Mouse (Mus musculus): Measurements from ENCODE around the gene Gdi2. TPM values are rescaled to one million over a fixed set of nuclear protein-coding genes. Genes with fewer than 3 reads are reported as not detected.

The Gdi2 gene
- polyA plus RNA-seq, 1 experiment from 2014 or later, result 516 TPM

DNA sequence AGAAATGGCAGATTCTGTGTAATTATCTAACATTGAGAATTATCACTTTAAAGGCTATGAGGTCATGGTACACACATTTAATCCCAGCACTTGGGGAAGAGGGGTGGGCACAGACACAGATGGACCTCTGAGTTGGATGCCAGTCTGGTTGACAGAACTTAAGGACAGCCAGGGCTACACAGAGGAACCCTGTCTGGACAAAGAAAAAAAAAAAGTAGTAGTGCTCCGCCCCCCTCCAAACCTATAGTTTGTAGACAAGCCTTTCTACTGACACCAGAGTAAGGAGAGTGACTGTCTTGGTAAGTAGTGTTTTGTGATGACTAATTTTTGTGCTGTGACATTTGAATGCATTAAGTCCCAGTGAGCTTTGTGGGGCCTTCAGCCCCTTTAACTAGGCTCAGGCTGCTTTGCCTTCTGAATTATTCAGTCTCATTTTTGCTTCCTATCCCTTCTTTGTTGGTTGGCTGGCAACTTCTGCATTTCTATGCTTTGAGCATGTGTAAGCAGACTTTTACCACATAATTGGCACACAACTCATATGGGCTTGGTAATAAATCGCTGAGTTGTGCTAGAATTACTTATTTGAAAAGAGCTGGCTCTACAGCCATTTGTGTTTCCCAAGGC, 3.4 kb downstream of the Gdi2 start:
- WGBS, result 27% methylated on average over 2 of the region's 2 CpGs
- H3K27me3 ChIP-seq (replicated peaks; ENCODE audit: control insufficient read depth, insufficient read depth, low read length), result no peaks in the 10 kb centered on the region
- no peaks in the 10 kb centered on the region for H3K9me3 ChIP-seq (replicated peaks; ENCODE audit: control insufficient read depth, low read length)
- H3K36me3 ChIP-seq (ENCODE audit: control insufficient read depth, insufficient read depth, low read length), result 0 out of 2 replicates have a peak, but pooled peaks cover 3% of the 10 kb centered on the region
- H3K27ac ChIP-seq (ENCODE audit: low read depth, low read length), result no peak overlapping the region; the same call in 1 of the 2 replicates
- no peak overlapping the region for H3K9ac ChIP-seq (ENCODE audit: low read length)
- peak overlapping the region; percentile 77 for H3K4me2 ChIP-seq (ENCODE audit: low read length)
- DNase-seq (ENCODE audit: low spot score) (peak; percentile 89), ATAC-seq (peak; percentile 15; the same call in 1 of the 2 replicates)
- no peak overlapping the region for H3K4me3 ChIP-seq (ENCODE audit: low read depth, low read length)
- peaks cover 24% of the 10 kb centered on the region for H3K4me1 ChIP-seq (ENCODE audit: control insufficient read depth, insufficient read depth, low read length)

DNA sequence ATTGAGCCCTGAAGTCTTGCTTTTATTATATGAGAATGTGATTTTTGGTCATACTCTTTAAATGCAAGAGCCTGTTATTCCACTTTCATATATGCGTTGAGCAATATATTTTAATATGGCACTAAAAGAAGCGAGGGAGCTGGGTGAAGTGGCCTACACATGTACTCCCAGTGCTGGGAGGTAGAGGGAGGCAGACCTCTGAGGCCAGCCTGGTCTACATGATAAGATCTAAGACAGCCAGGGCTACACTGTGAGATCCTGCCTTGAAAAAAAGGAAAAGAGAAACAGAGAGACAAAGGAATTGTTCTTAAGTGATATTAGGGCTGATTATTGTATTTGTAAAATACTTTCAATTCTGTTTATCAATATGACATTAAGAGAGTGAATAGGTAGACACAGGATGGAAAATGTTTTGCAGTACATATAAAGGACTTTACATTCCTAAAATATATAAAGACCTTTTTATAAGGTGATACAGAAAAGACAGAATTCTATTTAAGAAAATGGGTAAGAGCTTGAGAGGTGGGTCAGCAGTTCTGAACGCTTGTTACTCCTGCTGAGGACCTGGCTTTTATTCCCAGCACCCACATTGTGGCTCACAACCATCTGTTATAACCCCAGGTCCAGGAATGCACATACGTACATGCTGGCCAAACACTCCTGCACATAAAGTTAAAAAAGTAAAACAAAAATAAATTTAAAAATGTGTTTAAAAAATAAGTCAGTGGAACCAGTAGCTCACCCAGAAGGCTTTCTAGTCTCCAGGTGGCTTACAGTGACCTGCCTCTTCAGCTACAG, 6.4 kb downstream of the Gdi2 start:
- Histone ChIP-seq H3K36me3 (ENCODE audit: control insufficient read depth, insufficient read depth, low read length) (peaks cover 12% of the 10 kb centered on the region), H3K4me2 (ENCODE audit: low read length) (no peak overlapping the region), H3K27me3 (replicated peaks; ENCODE audit: control insufficient read depth, insufficient read depth, low read length) (no peaks in the 10 kb centered on the region), H3K4me3 (ENCODE audit: low read depth, low read length) (no peak overlapping the region), H3K4me1 (ENCODE audit: control insufficient read depth, insufficient read depth, low read length) (peaks cover 22% of the 10 kb centered on the region), H3K9ac (ENCODE audit: low read length) (no peak overlapping the region), H3K27ac (ENCODE audit: low read depth, low read length) (no peak overlapping the region), H3K9me3 (replicated peaks; ENCODE audit: control insufficient read depth, low read length) (no peaks in the 10 kb centered on the region)
- DNase-seq (ENCODE audit: low spot score), result no peak
- 91% methylated on average over 4 of the region's 4 CpGs for WGBS
- no peak for ATAC-seq

DNA sequence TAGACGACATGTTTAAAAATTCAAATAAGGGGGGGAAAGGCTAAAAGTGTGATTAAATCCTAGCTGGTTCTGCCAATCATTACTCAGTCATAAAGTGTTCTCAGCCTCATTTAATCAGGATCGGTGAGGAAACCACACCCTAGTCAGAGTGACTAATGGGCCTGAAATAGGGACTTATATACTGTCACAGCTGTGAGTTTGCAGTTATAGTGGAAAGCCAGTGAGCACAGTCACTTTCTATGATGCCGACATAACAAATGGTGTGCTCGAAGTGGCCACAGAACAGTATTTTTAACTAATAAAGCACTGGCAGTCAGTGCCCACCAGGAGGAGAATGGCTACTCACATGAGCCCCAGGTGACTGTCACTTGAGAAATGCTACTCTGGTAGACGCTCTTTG, 7.1 kb downstream of the Gdi2 start:
- 80% methylated on average over 5 of the region's 5 CpGs for WGBS
- no peaks in the 10 kb centered on the region for H3K27me3 ChIP-seq (replicated peaks; ENCODE audit: control insufficient read depth, insufficient read depth, low read length)
- peaks cover 16% of the 10 kb centered on the region for H3K4me1 ChIP-seq (ENCODE audit: control insufficient read depth, insufficient read depth, low read length)
- DNase-seq (ENCODE audit: low spot score) (no peak), ATAC-seq (no peak)
- H3K36me3 ChIP-seq (ENCODE audit: control insufficient read depth, insufficient read depth, low read length), result peaks cover 17% of the 10 kb centered on the region
- H3K27ac ChIP-seq (ENCODE audit: low read depth, low read length), result no peak overlapping the region
- no peak overlapping the region for H3K4me3 ChIP-seq (ENCODE audit: low read depth, low read length)
- no peaks in the 10 kb centered on the region for H3K9me3 ChIP-seq (replicated peaks; ENCODE audit: control insufficient read depth, low read length)
- no peak overlapping the region for H3K9ac ChIP-seq (ENCODE audit: low read length)
- H3K4me2 ChIP-seq (ENCODE audit: low read length), result no peak overlapping the region

DNA sequence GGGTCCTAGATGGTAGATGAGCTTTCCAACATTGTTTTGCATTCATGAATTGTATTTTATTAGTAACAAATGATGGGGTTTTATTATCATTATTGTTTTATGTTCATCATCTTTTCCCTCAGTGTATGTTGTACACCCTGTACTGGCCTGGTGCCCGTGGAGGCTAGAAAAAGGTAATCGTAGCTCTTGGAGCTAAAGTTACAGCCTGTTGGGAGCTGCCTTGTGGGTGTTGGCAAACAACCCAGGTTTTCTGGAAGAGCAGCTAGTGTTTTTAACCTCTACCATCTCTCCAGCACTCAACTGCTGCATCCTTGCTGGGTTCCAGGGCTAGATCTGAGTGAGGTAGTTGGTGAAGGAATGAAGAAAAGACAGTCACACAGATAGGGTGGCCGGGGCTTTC, 9.5 kb downstream of the Gdi2 start:
- Histone ChIP-seq H3K4me2 (ENCODE audit: low read length) (no peak overlapping the region), H3K27ac (ENCODE audit: low read depth, low read length) (no peak overlapping the region), H3K27me3 (replicated peaks; ENCODE audit: control insufficient read depth, insufficient read depth, low read length) (no peaks in the 10 kb centered on the region), H3K4me3 (ENCODE audit: low read depth, low read length) (no peak overlapping the region), H3K9ac (ENCODE audit: low read length) (no peak overlapping the region), H3K36me3 (ENCODE audit: control insufficient read depth, insufficient read depth, low read length) (peaks cover 27% of the 10 kb centered on the region), H3K4me1 (ENCODE audit: control insufficient read depth, insufficient read depth, low read length) (no peaks in the 10 kb centered on the region; the same call in 1 of the 2 replicates), H3K9me3 (replicated peaks; ENCODE audit: control insufficient read depth, low read length) (no peaks in the 10 kb centered on the region)
- 87% methylated on average over 3 of the region's 3 CpGs for WGBS
- ATAC-seq (no peak), DNase-seq (ENCODE audit: low spot score) (no peak)

DNA sequence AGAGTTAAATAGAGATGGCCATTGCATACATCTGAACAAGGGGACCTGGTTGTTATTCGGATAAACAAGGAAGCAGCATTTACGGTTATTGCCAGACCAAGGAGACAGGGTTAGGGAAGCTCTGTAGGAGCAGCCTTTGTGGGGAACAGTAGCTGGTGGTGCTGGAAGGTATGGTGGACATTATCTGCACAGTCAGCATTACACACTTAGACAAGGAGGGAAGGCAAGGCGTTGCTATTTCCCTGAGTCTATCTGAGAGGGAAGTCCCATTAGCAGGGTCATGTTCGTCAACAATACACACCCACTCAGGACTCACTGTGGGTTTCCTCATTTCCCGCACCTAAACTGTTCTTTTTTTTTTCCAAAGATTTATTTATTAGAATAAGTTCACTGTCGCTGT, 10.0 kb downstream of the Gdi2 start:
- Histone ChIP-seq H3K27me3 (replicated peaks; ENCODE audit: control insufficient read depth, insufficient read depth, low read length) (no peaks in the 10 kb centered on the region), H3K9me3 (replicated peaks; ENCODE audit: control insufficient read depth, low read length) (no peaks in the 10 kb centered on the region), H3K9ac (ENCODE audit: low read length) (no peak overlapping the region), H3K4me2 (ENCODE audit: low read length) (no peak overlapping the region), H3K27ac (ENCODE audit: low read depth, low read length) (no peak overlapping the region), H3K36me3 (ENCODE audit: control insufficient read depth, insufficient read depth, low read length) (peaks cover 30% of the 10 kb centered on the region), H3K4me1 (ENCODE audit: control insufficient read depth, insufficient read depth, low read length) (no peaks in the 10 kb centered on the region; the same call in 1 of the 2 replicates), H3K4me3 (ENCODE audit: low read depth, low read length) (no peak overlapping the region)
- ATAC-seq (no peak), DNase-seq (ENCODE audit: low spot score) (no peak)
- WGBS, result 94% methylated on average over 6 of the region's 6 CpGs

DNA sequence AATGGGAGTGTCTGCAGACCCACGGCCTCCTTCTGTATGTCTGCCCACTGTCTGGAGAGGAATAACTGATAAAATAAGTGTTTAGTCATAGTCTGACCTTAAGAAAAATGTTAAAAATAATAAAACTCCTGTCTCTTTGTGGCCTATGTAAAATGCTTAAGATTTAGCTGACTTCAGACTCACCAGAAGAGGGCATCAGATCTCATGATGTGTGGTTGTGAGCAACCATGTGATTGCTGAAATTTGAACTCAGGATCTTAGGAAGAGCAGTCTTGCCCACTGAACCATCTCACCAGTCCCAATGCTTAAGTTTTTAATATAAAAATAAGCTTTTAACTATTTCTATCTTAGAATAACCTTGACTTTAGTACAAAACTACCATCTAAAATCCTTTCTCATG, 25.3 kb downstream of the Gdi2 start:
- no peak overlapping the region for H3K4me3 ChIP-seq (ENCODE audit: low read depth, low read length)
- no peaks in the 10 kb centered on the region for H3K27me3 ChIP-seq (replicated peaks; ENCODE audit: control insufficient read depth, insufficient read depth, low read length)
- ATAC-seq (no peak), DNase-seq (ENCODE audit: low spot score) (no peak)
- H3K4me1 ChIP-seq (ENCODE audit: control insufficient read depth, insufficient read depth, low read length), result no peaks in the 10 kb centered on the region
- H3K27ac ChIP-seq (ENCODE audit: low read depth, low read length), result no peak overlapping the region
- no peak overlapping the region for H3K4me2 ChIP-seq (ENCODE audit: low read length)
- WGBS, result 94% methylated on average over 1 of the region's 1 CpGs
- H3K9ac ChIP-seq (ENCODE audit: low read length), result no peak overlapping the region
- peaks cover 74% of the 10 kb centered on the region for H3K36me3 ChIP-seq (ENCODE audit: control insufficient read depth, insufficient read depth, low read length)
- H3K9me3 ChIP-seq (replicated peaks; ENCODE audit: control insufficient read depth, low read length), result no peaks in the 10 kb centered on the region

DNA sequence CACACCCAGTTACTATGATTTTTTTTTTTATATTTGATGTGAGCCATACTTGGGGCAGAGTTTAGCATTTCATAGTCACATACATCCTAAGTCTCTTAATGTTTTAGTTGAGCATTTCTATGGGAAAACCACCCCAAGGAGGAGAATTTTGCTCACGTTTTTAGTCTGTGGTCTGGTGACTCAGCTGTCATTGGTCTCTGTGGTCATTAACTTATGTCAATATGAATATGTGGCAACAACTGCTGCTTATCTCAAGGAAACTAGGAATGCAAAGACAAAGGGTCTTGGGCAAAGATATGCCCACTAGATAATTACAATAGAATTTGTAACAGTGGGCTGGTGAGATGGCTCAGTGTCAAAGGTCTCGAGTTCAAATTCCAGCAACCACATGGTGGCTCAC, 26.1 kb downstream of the Gdi2 start:
- Histone ChIP-seq H3K4me2 (ENCODE audit: low read length) (no peak overlapping the region), H3K9ac (ENCODE audit: low read length) (no peak overlapping the region), H3K4me1 (ENCODE audit: control insufficient read depth, insufficient read depth, low read length) (no peaks in the 10 kb centered on the region), H3K27ac (ENCODE audit: low read depth, low read length) (no peak overlapping the region), H3K9me3 (replicated peaks; ENCODE audit: control insufficient read depth, low read length) (no peaks in the 10 kb centered on the region), H3K4me3 (ENCODE audit: low read depth, low read length) (no peak overlapping the region), H3K36me3 (ENCODE audit: control insufficient read depth, insufficient read depth, low read length) (peaks cover 72% of the 10 kb centered on the region), H3K27me3 (replicated peaks; ENCODE audit: control insufficient read depth, insufficient read depth, low read length) (no peaks in the 10 kb centered on the region)
- DNase-seq (ENCODE audit: low spot score), result no peak
- WGBS, result 91% methylated on average over 2 of the region's 2 CpGs
- ATAC-seq, result no peak

DNA sequence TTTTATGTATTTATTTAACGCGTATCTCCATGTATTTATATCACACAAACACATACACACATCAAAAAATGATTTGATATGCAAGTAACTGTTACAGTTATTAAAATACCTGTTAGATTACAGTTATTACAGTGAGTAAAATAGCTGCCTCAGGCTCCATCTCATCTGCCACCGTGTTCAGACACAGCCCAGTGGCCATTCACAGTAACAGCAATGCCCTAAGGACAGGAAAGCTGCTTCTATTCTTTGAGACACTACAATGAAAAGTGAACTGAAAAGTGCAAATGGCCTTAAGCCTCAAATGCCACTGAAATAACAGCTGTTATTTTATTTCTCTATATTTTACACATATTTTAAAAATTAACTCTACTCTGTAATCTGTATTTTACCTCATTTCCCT, 52.9 kb downstream of the Gdi2 start:
- no peak overlapping the region for H3K9ac ChIP-seq (ENCODE audit: low read length)
- no peak for DNase-seq (ENCODE audit: low spot score)

DNA sequence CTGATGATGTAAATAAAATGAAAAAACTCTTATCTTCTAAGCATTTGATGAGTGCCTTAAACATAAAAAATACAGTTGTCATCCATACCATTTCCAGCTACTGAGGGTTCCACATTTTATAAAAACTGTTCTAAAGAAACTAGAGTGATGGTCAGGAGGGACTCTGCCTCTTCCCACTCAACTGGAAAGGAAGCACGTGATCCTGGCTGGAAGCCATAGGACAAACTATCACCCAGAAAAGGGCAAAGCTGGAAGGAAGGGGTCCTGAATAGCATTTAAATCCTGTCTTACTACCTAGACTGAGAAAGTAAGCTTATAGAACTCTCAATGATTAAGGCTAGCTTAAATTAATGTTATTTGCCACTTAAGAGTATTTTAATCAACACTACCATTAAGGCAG, 56.4 kb downstream of the Gdi2 start:
- Histone ChIP-seq H3K4me1 (ENCODE audit: control insufficient read depth, insufficient read depth, low read length) (no peaks in the 10 kb centered on the region), H3K27me3 (replicated peaks; ENCODE audit: control insufficient read depth, insufficient read depth, low read length) (no peaks in the 10 kb centered on the region), H3K36me3 (ENCODE audit: control insufficient read depth, insufficient read depth, low read length) (peaks cover 64% of the 10 kb centered on the region), H3K4me2 (ENCODE audit: low read length) (no peak overlapping the region), H3K9ac (ENCODE audit: low read length) (no peak overlapping the region), H3K9me3 (replicated peaks; ENCODE audit: control insufficient read depth, low read length) (no peaks in the 10 kb centered on the region), H3K4me3 (ENCODE audit: low read depth, low read length) (no peak overlapping the region), H3K27ac (ENCODE audit: low read depth, low read length) (no peak overlapping the region)
- DNase-seq (ENCODE audit: low spot score) (no peak), ATAC-seq (no peak)
- 84% methylated on average over 1 of the region's 1 CpGs for WGBS

More for the DNA sequence above, 52.9 kb downstream of the Gdi2 start:
- no peaks in the 10 kb centered on the region for H3K4me1 ChIP-seq (ENCODE audit: control insufficient read depth, insufficient read depth, low read length)
- no peak overlapping the region for H3K27ac ChIP-seq (ENCODE audit: low read depth, low read length)
- no peaks in the 10 kb centered on the region for H3K27me3 ChIP-seq (replicated peaks; ENCODE audit: control insufficient read depth, insufficient read depth, low read length)
- no peak overlapping the region for H3K4me3 ChIP-seq (ENCODE audit: low read depth, low read length)
- H3K4me2 ChIP-seq (ENCODE audit: low read length), result no peak overlapping the region
- no peaks in the 10 kb centered on the region for H3K9me3 ChIP-seq (replicated peaks; ENCODE audit: control insufficient read depth, low read length)
- 86% methylated on average over 3 of the region's 3 CpGs for WGBS
- no peak for ATAC-seq
- peaks cover 61% of the 10 kb centered on the region for H3K36me3 ChIP-seq (ENCODE audit: control insufficient read depth, insufficient read depth, low read length)
